Mouse (Mus musculus) neural tube, embryonic 15.5 days (tissue): ENCODE measurements around the gene Gale. TPM values are rescaled to one million over a fixed set of nuclear protein-coding genes. Genes with fewer than 3 reads are reported as not detected.

Experiments
- ATAC-seq: fragments of 200-750 bp; cut with Nextera tagmentation; 2 replicates; pipeline ENCODE4 v1.8.0; 2017; ENCODE audit warnings: mild to moderate bottlenecking, moderate TSS enrichment, moderate library complexity; ENCODE audit not compliant: low FRiP score
- H3K27ac ChIP-seq: fragments of 300-500 bp; sonication (generic); replicated peaks from 2 replicates; pipeline ENCODE4 v1.5.1; 2015; ENCODE audit warnings: mild to moderate bottlenecking, inconsistent platforms
- H3K27me3 ChIP-seq: fragments of 300-500 bp; sonication (generic); replicated peaks from 2 replicates; pipeline ENCODE4 v1.6.1; 2015; ENCODE audit warnings: inconsistent platforms
- H3K36me3 ChIP-seq: fragments of 300-500 bp; sonication (generic); 2 replicates; pipeline ENCODE4 v1.6.1; 2015; ENCODE audit warnings: inconsistent platforms
- H3K4me1 ChIP-seq: fragments of 300-500 bp; sonication (generic); 2 replicates; pipeline ENCODE4 v1.6.1; 2015; ENCODE audit warnings: inconsistent platforms
- H3K4me2 ChIP-seq: fragments of 300-500 bp; sonication (generic); 2 replicates; pipeline ENCODE4 v1.6.1; 2015; ENCODE audit warnings: inconsistent platforms, mild to moderate bottlenecking, moderate library complexity
- H3K4me3 ChIP-seq: fragments of 300-500 bp; sonication (generic); replicated peaks from 2 replicates; pipeline ENCODE4 v1.5.1; 2015; ENCODE audit warnings: mild to moderate bottlenecking, inconsistent platforms
- H3K9ac ChIP-seq: fragments of 300-500 bp; sonication (generic); replicated peaks from 2 replicates; pipeline ENCODE4 v1.6.1; 2015; ENCODE audit warnings: mild to moderate bottlenecking, inconsistent platforms
- H3K9me3 ChIP-seq: fragments of 300-500 bp; sonication (generic); replicated peaks from 2 replicates; pipeline ENCODE4 v1.6.1; 2016; ENCODE audit warnings: inconsistent platforms
- WGBS: fragments of 180-500 bp; shearing (Covaris S2); methylation state at CpG from one replicate; pipeline ENCODE4 v1.1.7; 2015; ENCODE audit warnings: mixed read lengths; 5-methylcytosine and 5-hydroxymethylcytosine counted together
- polyA plus RNA-seq: library from polyadenylated mRNA; unstranded; fragments of >200 nt; fragmentation: Nextera tagmentation; extraction: Ambion mirVana; gene quantifications from 2 replicates; pipeline ENCODE4 v1.2.1, GENCODE M21; 2015

Gene Gale
- polyA plus RNA-seq, 1 experiment from 2014 or later, result 53.5 TPM

- Histone ChIP-seq H3K4me2 (no peak overlapping the region), H3K27me3 (no peaks in the 10 kb centered on the region), H3K9me3 (no peaks in the 10 kb centered on the region), H3K9ac (no peak overlapping the region), H3K4me3 (no peak overlapping the region), H3K4me1 (peaks cover 22% of the 10 kb centered on the region), H3K27ac (no peak overlapping the region), H3K36me3 (peaks cover 61% of the 10 kb centered on the region)
- WGBS, result 89% methylated on average over 5 of the region's 5 CpGs
- ATAC-seq, result no peak
Measured at GRCm38 (mm10) chr4:135961709-135962108, 1.8 kb upstream of the Gale start.

DNA sequence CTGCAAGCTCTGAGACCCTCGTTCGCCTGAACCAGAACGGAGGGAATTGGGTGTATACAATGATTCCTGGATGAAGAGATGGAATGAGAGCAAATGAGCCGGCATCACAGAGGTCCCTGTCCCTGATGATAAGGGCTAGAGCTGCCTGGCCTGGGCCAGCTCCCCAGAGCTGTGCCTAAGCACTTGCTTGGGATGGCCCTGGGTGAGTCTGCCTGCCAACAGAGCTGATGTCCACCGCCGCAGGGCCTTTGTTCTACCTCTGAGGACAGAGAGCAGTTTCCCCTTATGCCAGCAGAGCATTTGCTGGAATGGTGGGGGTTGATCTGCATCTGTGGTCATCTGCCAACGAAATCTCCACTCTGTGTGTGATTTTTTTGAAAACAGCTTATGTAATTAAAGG is 1.3 kb upstream of the Gale start:
- H3K4me2 ChIP-seq, result no peak overlapping the region

GRCm38 (mm10) chr4:135962946-135963345 is 581 bp upstream of the Gale start:
- H3K4me1 ChIP-seq, result peaks cover 22% of the 10 kb centered on the region
- H3K27me3 ChIP-seq, result no peaks in the 10 kb centered on the region
- H3K4me3 ChIP-seq, result peak overlapping the region; percentile 80
- 0 out of 2 replicates have a peak, but pooled peaks have one; percentile 10 for ATAC-seq
- H3K4me2 ChIP-seq, result peak overlapping the region; percentile 91
- 8% methylated on average over 15 of the region's 15 CpGs for WGBS
- no peaks in the 10 kb centered on the region for H3K9me3 ChIP-seq
- H3K36me3 ChIP-seq, result peaks cover 65% of the 10 kb centered on the region
- H3K27ac ChIP-seq, result peak overlapping the region; percentile 93
- peak overlapping the region; percentile 87 for H3K9ac ChIP-seq

More for the DNA sequence above, 1.3 kb upstream of the Gale start:
- H3K36me3 ChIP-seq, result peaks cover 65% of the 10 kb centered on the region
- H3K4me3 ChIP-seq, result no peak overlapping the region
- WGBS, result 93% methylated on average over 7 of the region's 7 CpGs
- H3K27me3 ChIP-seq, result no peaks in the 10 kb centered on the region
- peaks cover 22% of the 10 kb centered on the region for H3K4me1 ChIP-seq
- no peak for ATAC-seq
- no peak overlapping the region for H3K27ac ChIP-seq
- no peaks in the 10 kb centered on the region for H3K9me3 ChIP-seq
- no peak overlapping the region for H3K9ac ChIP-seq

DNA sequence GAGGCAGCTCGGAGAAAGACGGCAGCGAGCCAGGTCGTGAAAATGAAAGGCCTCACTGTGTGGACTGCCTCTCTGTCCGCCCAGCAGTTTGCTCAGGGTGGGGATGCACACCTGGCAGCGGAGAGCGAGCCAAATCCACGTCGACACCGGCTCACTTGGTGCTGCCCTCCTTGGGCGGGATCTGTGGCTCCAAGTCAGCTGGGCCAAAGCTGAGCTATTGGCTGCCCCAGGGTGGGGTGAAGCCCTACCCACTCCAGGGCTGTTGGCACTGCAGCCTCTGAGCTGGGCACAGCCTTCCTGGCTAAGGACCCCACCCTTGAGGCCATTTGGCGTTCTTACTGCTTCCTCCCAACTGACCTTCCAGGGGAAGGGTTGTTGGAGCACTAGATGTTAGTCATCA is 899 bp downstream of the Gale start:
- Histone ChIP-seq H3K4me3 (peak overlapping the region; percentile 80), H3K27ac (peak overlapping the region; percentile 87), H3K27me3 (no peaks in the 10 kb centered on the region), H3K9ac (peak overlapping the region; percentile 87), H3K36me3 (peaks cover 65% of the 10 kb centered on the region), H3K4me1 (peaks cover 22% of the 10 kb centered on the region), H3K4me2 (peak overlapping the region; percentile 91), H3K9me3 (no peaks in the 10 kb centered on the region)
- WGBS, result 6% methylated on average over 12 of the region's 12 CpGs
- no peak for ATAC-seq

GRCm38 (mm10) chr4:135965113-135965512 is 1.6 kb downstream of the Gale start:
- Histone ChIP-seq H3K36me3 (peaks cover 65% of the 10 kb centered on the region), H3K9ac (0 out of 2 replicates have a peak overlapping the region, but pooled peaks have one; percentile 87), H3K4me1 (peaks cover 24% of the 10 kb centered on the region), H3K4me2 (peak overlapping the region; percentile 91), H3K27ac (no peak overlapping the region), H3K27me3 (no peaks in the 10 kb centered on the region), H3K4me3 (no peak overlapping the region), H3K9me3 (no peaks in the 10 kb centered on the region)
- no peak for ATAC-seq
- WGBS, result 86% methylated on average over 9 of the region's 9 CpGs

- 95% methylated on average over 16 of the region's 16 CpGs for WGBS
Measured at GRCm38 (mm10) chr4:135966283-135966682, 2.8 kb downstream of the Gale start.

GRCm38 (mm10) chr4:135967086-135967760 is 3.7 kb downstream of the Gale start:
- H3K4me2 ChIP-seq, result no peak overlapping the region
- no peak overlapping the region for H3K27ac ChIP-seq
- H3K9ac ChIP-seq, result no peak overlapping the region
- peaks cover 42% of the 10 kb centered on the region for H3K4me1 ChIP-seq
- no peaks in the 10 kb centered on the region for H3K9me3 ChIP-seq
- H3K27me3 ChIP-seq, result no peaks in the 10 kb centered on the region
- WGBS, result 92% methylated on average over 18 of the region's 18 CpGs
- no peak for ATAC-seq
- peaks cover 51% of the 10 kb centered on the region for H3K36me3 ChIP-seq
- no peak overlapping the region for H3K4me3 ChIP-seq

More at GRCm38 (mm10) chr4:135966283-135966682, 2.8 kb downstream of the Gale start:
- Histone ChIP-seq H3K9ac (no peak overlapping the region), H3K4me3 (no peak overlapping the region), H3K9me3 (no peaks in the 10 kb centered on the region), H3K36me3 (peaks cover 60% of the 10 kb centered on the region), H3K4me2 (no peak overlapping the region), H3K4me1 (peaks cover 36% of the 10 kb centered on the region), H3K27me3 (no peaks in the 10 kb centered on the region), H3K27ac (no peak overlapping the region)
- ATAC-seq, result no peak

DNA sequence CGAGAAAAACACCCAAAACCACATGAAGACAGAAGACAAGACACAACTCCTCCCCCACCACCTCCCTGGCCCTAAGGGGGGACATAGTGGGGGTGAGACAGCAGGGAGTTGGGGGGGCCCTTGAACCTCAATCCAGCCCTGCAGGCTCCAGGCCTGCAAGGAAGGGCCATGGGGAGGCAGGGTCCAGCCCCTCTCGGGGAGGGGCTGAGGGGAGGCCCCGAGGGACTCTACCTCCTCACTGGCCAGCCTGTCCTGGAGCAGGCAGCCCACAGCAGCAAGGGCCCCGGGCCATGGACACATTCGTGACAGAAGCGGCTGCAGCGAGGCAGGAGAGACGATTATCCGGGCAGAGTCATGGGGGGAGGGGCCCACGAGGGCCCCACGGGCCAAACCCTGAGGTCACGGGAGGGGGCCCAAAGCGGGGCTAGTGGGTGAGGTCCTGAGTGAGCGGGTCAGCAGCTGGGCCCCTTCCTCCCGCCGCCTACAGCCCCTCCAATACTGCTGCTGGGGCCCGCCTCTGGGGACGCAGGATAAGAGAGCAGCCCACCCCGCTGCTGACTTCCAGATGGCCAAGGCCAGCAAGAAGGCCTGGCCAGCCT is 4.8 kb downstream of the Gale start:
- Histone ChIP-seq H3K4me3 (no peak overlapping the region), H3K9ac (no peak overlapping the region), H3K9me3 (no peaks in the 10 kb centered on the region), H3K27me3 (no peaks in the 10 kb centered on the region), H3K27ac (no peak overlapping the region), H3K4me2 (no peak overlapping the region), H3K4me1 (peaks cover 41% of the 10 kb centered on the region), H3K36me3 (peaks cover 50% of the 10 kb centered on the region)
- 80% methylated on average over 19 of the region's 19 CpGs for WGBS
- no peak for ATAC-seq

DNA sequence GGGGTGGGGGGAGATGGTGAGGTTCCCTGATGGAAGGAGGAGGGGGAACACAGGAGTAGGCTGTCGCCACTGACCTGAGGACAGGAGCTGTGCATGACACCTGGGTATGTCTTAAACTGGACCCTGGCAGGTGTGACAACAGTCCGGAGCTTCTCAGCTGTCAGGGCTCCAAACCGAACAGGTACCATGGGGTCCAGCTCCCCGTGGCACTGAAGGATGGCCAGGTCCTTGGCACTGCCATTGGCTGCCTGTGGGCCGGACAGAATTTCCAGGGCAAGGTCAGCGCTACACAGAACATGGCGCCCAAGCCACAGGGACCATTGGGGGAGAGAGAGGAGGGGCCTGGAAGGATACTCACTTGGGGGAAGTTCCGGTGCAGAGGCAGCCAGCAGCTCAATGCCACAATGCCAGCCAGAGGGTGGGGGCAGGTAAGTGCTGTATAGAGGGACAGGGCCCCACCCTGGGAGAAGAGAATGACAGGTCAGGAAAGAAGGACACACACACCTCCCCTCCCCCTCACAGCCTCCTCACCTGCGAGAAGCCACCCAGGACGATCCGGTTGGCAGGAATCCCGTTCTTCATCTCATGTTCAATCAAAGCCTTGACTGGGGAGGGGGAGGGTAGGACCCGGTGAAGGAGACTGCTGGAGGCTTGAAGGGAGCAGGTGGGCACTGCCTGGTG is 5.7 kb downstream of the Gale start:
- ATAC-seq, result no peak
- no peak overlapping the region for H3K9ac ChIP-seq
- H3K9me3 ChIP-seq, result no peaks in the 10 kb centered on the region
- peaks cover 37% of the 10 kb centered on the region for H3K4me1 ChIP-seq
- H3K27me3 ChIP-seq, result no peaks in the 10 kb centered on the region
- 91% methylated on average over 12 of the region's 13 CpGs for WGBS
- no peak overlapping the region for H3K4me3 ChIP-seq
- peaks cover 53% of the 10 kb centered on the region for H3K36me3 ChIP-seq
- no peak overlapping the region for H3K27ac ChIP-seq
- no peak overlapping the region for H3K4me2 ChIP-seq

GRCm38 (mm10) chr4:135970585-135970984 is 7.1 kb downstream of the Gale start:
- no peak for ATAC-seq
- H3K27ac ChIP-seq, result no peak overlapping the region
- H3K36me3 ChIP-seq, result peaks cover 64% of the 10 kb centered on the region
- WGBS, result 93% methylated on average over 11 of the region's 11 CpGs
- H3K9ac ChIP-seq, result no peak overlapping the region; the same call in 1 of the 2 replicates
- peak overlapping the region; percentile 86; the same call in 1 of the 2 replicates for H3K4me2 ChIP-seq
- H3K4me1 ChIP-seq, result peaks cover 25% of the 10 kb centered on the region
- no peaks in the 10 kb centered on the region for H3K9me3 ChIP-seq
- H3K27me3 ChIP-seq, result no peaks in the 10 kb centered on the region
- H3K4me3 ChIP-seq, result no peak overlapping the region

DNA sequence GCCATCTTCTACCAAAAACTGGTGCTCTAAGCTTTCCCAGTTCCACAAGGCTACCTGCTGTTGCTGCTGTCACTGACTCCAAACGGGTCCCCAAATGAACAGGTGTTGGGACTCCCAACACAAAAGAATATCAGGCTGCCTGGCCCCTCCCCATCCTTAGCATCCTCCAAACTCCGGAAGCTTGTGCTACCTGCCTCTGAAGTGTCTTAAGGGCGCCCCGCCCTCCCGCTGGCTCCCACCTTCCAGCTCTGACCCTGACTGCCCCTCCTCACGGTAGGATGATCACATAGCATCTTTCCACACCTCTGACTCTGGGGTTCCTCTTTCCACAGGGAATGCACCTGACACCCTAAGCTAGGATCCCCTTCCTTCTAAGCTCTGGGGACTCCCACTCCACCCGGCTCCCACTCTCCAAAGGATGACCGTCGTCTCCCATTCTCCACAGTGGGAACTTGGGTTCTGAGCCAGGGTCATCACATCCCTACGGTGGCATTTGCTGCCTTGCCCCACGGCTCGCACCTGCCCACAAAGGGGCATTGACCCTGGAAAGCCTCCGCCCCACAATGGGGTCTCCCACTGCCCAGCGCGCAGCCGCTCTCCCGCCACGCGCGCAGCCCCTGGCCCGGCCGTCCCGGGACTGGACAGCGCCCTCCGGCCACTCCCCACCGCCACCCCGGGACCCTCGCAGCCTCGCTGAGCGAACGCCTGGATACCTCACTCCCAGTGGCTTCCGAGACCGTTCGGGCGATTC is 8.5 kb downstream of the Gale start:
- Histone ChIP-seq H3K27ac (peak overlapping the region; percentile 77), H3K4me1 (peaks cover 25% of the 10 kb centered on the region), H3K36me3 (peaks cover 62% of the 10 kb centered on the region), H3K4me3 (peak overlapping the region; percentile 97), H3K9me3 (no peaks in the 10 kb centered on the region), H3K4me2 (peak overlapping the region; percentile 86), H3K9ac (peak overlapping the region; percentile 91), H3K27me3 (no peaks in the 10 kb centered on the region)
- ATAC-seq, result peak; percentile 14
- WGBS, result under 1% methylated on average over 26 of the region's 35 CpGs
